Mouse (Mus musculus): ENCODE data around the gene Hacd2. TPM values are rescaled to one million over a fixed set of nuclear protein-coding genes. Genes with fewer than 3 reads are reported as not detected.

The Hacd2 gene
- polyA plus RNA-seq, 1 experiment: 94.1 TPM

- Histone ChIP-seq H3K4me3 (ENCODE audit: control insufficient read depth, low read depth, low read length) (no peak overlapping the region), H3K27me3 (ENCODE audit: control insufficient read depth, insufficient read depth, low read length) (no peaks in the 10 kb centered on the region), H3K4me1 (ENCODE audit: control insufficient read depth, insufficient read depth, low read length) (peaks cover 3% of the 10 kb centered on the region; the same call in 1 of the 2 replicates), H3K27ac (ENCODE audit: control insufficient read depth, insufficient read depth, low read depth, low read length) (peak overlapping the region; percentile 83), H3K36me3 (ENCODE audit: control insufficient read depth, insufficient read depth, low read length) (no peaks in the 10 kb centered on the region)
- no peak for TF ChIP-seq CTCF (IDR thresholded peaks at IDR 0.05; ENCODE audit: control insufficient read depth, insufficient read depth, insufficient replicate concordance, low read depth, low read length)
- no peak for TF ChIP-seq POLR2A (IDR thresholded peaks at IDR 0.05; ENCODE audit: control insufficient read depth, low read depth, low read length)
These were observed 25.2 kb upstream of the Hacd2 start for GRCm38 (mm10) chr16:34997052-34997451.

GRCm38 (mm10) chr16:34997576-34997975, 24.7 kb upstream of the Hacd2 start:
- H3K4me3 ChIP-seq (ENCODE audit: control insufficient read depth, low read depth, low read length): no peak overlapping the region
- no peaks in the 10 kb centered on the region for H3K27me3 ChIP-seq (ENCODE audit: control insufficient read depth, insufficient read depth, low read length)
- peak overlapping the region; percentile 83 for H3K27ac ChIP-seq (ENCODE audit: control insufficient read depth, insufficient read depth, low read depth, low read length)
- peaks cover 3% of the 10 kb centered on the region; the same call in 1 of the 2 replicates for H3K4me1 ChIP-seq (ENCODE audit: control insufficient read depth, insufficient read depth, low read length)
- H3K36me3 ChIP-seq (ENCODE audit: control insufficient read depth, insufficient read depth, low read length): no peaks in the 10 kb centered on the region
- TF ChIP-seq CTCF (IDR thresholded peaks at IDR 0.05; ENCODE audit: control insufficient read depth, insufficient read depth, insufficient replicate concordance, low read depth, low read length): no peak
- 0 out of 2 replicates have a peak, but pooled peaks have one; percentile 39 for TF ChIP-seq POLR2A (IDR thresholded peaks at IDR 0.05; ENCODE audit: control insufficient read depth, low read depth, low read length)

- Histone ChIP-seq H3K27ac (ENCODE audit: control insufficient read depth, insufficient read depth, low read depth, low read length) (no peak overlapping the region), H3K4me1 (ENCODE audit: control insufficient read depth, insufficient read depth, low read length) (peaks cover 3% of the 10 kb centered on the region; the same call in 1 of the 2 replicates), H3K36me3 (ENCODE audit: control insufficient read depth, insufficient read depth, low read length) (no peaks in the 10 kb centered on the region), H3K4me3 (ENCODE audit: control insufficient read depth, low read depth, low read length) (no peak overlapping the region), H3K27me3 (ENCODE audit: control insufficient read depth, insufficient read depth, low read length) (no peaks in the 10 kb centered on the region)
- TF ChIP-seq CTCF (IDR thresholded peaks at IDR 0.05; ENCODE audit: control insufficient read depth, insufficient read depth, insufficient replicate concordance, low read depth, low read length): no peak
- no peak for TF ChIP-seq POLR2A (IDR thresholded peaks at IDR 0.05; ENCODE audit: control insufficient read depth, low read depth, low read length)
These were observed 23.2 kb upstream of the Hacd2 start for GRCm38 (mm10) chr16:34999016-34999415.

- Histone ChIP-seq H3K4me1 (ENCODE audit: control insufficient read depth, insufficient read depth, low read length) (peaks cover 3% of the 10 kb centered on the region; the same call in 1 of the 2 replicates), H3K36me3 (ENCODE audit: control insufficient read depth, insufficient read depth, low read length) (no peaks in the 10 kb centered on the region), H3K27ac (ENCODE audit: control insufficient read depth, insufficient read depth, low read depth, low read length) (no peak overlapping the region), H3K4me3 (ENCODE audit: control insufficient read depth, low read depth, low read length) (no peak overlapping the region), H3K27me3 (ENCODE audit: control insufficient read depth, insufficient read depth, low read length) (no peaks in the 10 kb centered on the region)
- TF ChIP-seq CTCF (IDR thresholded peaks at IDR 0.05; ENCODE audit: control insufficient read depth, insufficient read depth, insufficient replicate concordance, low read depth, low read length): no peak
- no peak for TF ChIP-seq POLR2A (IDR thresholded peaks at IDR 0.05; ENCODE audit: control insufficient read depth, low read depth, low read length)
These were observed 22.2 kb upstream of the Hacd2 start for GRCm38 (mm10) chr16:34999986-35000385.

- Histone ChIP-seq H3K4me3 (ENCODE audit: control insufficient read depth, low read depth, low read length) (no peak overlapping the region), H3K36me3 (ENCODE audit: control insufficient read depth, insufficient read depth, low read length) (no peaks in the 10 kb centered on the region), H3K27me3 (ENCODE audit: control insufficient read depth, insufficient read depth, low read length) (no peaks in the 10 kb centered on the region), H3K27ac (ENCODE audit: control insufficient read depth, insufficient read depth, low read depth, low read length) (no peak overlapping the region), H3K4me1 (ENCODE audit: control insufficient read depth, insufficient read depth, low read length) (peaks cover 3% of the 10 kb centered on the region; the same call in 1 of the 2 replicates)
- TF ChIP-seq CTCF (IDR thresholded peaks at IDR 0.05; ENCODE audit: control insufficient read depth, insufficient read depth, insufficient replicate concordance, low read depth, low read length): no peak
- TF ChIP-seq POLR2A (IDR thresholded peaks at IDR 0.05; ENCODE audit: control insufficient read depth, low read depth, low read length): no peak
These were observed 21.2 kb upstream of the Hacd2 start for GRCm38 (mm10) chr16:35000923-35001560.

- H3K4me1 ChIP-seq (ENCODE audit: control insufficient read depth, insufficient read depth, low read length): no peaks in the 10 kb centered on the region
- H3K4me3 ChIP-seq (ENCODE audit: control insufficient read depth, low read depth, low read length): no peak overlapping the region
- H3K27ac ChIP-seq (ENCODE audit: control insufficient read depth, insufficient read depth, low read depth, low read length): no peak overlapping the region
- TF ChIP-seq CTCF (IDR thresholded peaks at IDR 0.05; ENCODE audit: control insufficient read depth, insufficient read depth, insufficient replicate concordance, low read depth, low read length) (no peak), POLR2A (IDR thresholded peaks at IDR 0.05; ENCODE audit: control insufficient read depth, low read depth, low read length) (no peak)
- no peaks in the 10 kb centered on the region for H3K36me3 ChIP-seq (ENCODE audit: control insufficient read depth, insufficient read depth, low read length)
- no peaks in the 10 kb centered on the region for H3K27me3 ChIP-seq (ENCODE audit: control insufficient read depth, insufficient read depth, low read length)
These were observed 17.9 kb upstream of the Hacd2 start for GRCm38 (mm10) chr16:35004356-35004755.

- no peaks in the 10 kb centered on the region for H3K36me3 ChIP-seq (ENCODE audit: control insufficient read depth, insufficient read depth, low read length)
- no peak overlapping the region for H3K4me3 ChIP-seq (ENCODE audit: control insufficient read depth, low read depth, low read length)
- no peak overlapping the region for H3K27ac ChIP-seq (ENCODE audit: control insufficient read depth, insufficient read depth, low read depth, low read length)
- TF ChIP-seq CTCF (IDR thresholded peaks at IDR 0.05; ENCODE audit: control insufficient read depth, insufficient read depth, insufficient replicate concordance, low read depth, low read length) (no peak), POLR2A (IDR thresholded peaks at IDR 0.05; ENCODE audit: control insufficient read depth, low read depth, low read length) (no peak)
- no peaks in the 10 kb centered on the region for H3K4me1 ChIP-seq (ENCODE audit: control insufficient read depth, insufficient read depth, low read length)
- H3K27me3 ChIP-seq (ENCODE audit: control insufficient read depth, insufficient read depth, low read length): no peaks in the 10 kb centered on the region
These were observed 17.5 kb upstream of the Hacd2 start for GRCm38 (mm10) chr16:35004756-35005155.

All from testis, adult 2 months (tissue).